Mouse (Mus musculus) forebrain, postnatal 0 days (tissue): ENCODE data around the gene Zcchc13. TPM values are rescaled to one million over a fixed set of nuclear protein-coding genes. Genes with fewer than 3 reads are reported as not detected.

Experiments used
- ATAC-seq: fragments of 200-750 bp; cut with Nextera tagmentation; 2 replicates; pipeline ENCODE4 v1.8.0; 2017; ENCODE audit warnings: mild to moderate bottlenecking, moderate library complexity
- DNase-seq: peaks from one replicate; pipeline ENCODE4 v3.0.0-alpha.2; 2015
- H3K27ac ChIP-seq: fragments of 300-500 bp; sonication (generic); 2 replicates; pipeline ENCODE4 v1.5.1; 2014; ENCODE audit warnings: low read depth, mild to moderate bottlenecking, antibody characterized with exemption, low read length, moderate library complexity, mixed read lengths
- H3K27me3 ChIP-seq: fragments of 300-500 bp; sonication (generic); 2 replicates; pipeline ENCODE4 v1.6.1; 2014; ENCODE audit warnings: mild to moderate bottlenecking, low read length, mixed read lengths; ENCODE audit not compliant: insufficient read depth
- H3K36me3 ChIP-seq: fragments of 300-500 bp; sonication (generic); 2 replicates; pipeline ENCODE4 v1.6.1; 2014; ENCODE audit warnings: mild to moderate bottlenecking, moderate library complexity; ENCODE audit not compliant: insufficient read depth
- H3K4me1 ChIP-seq: fragments of 300-500 bp; sonication (generic); 2 replicates; pipeline ENCODE4 v1.6.1; 2014; ENCODE audit warnings: antibody characterized with exemption; ENCODE audit not compliant: insufficient read depth
- H3K4me2 ChIP-seq: fragments of 300-500 bp; sonication (generic); 2 replicates; pipeline ENCODE4 v1.6.1; 2014; ENCODE audit warnings: low read depth, mild to moderate bottlenecking, moderate library complexity
- H3K4me3 ChIP-seq: fragments of 300-500 bp; sonication (generic); 2 replicates; pipeline ENCODE4 v1.5.1; 2014; ENCODE audit warnings: low read depth, low read length, mixed read lengths
- H3K9ac ChIP-seq: fragments of 300-500 bp; sonication (generic); 2 replicates; pipeline ENCODE4 v1.6.1; 2014; ENCODE audit warnings: mild to moderate bottlenecking
- H3K9me3 ChIP-seq: fragments of 300-500 bp; sonication (generic); 2 replicates; pipeline ENCODE4 v1.6.1; 2016; ENCODE audit warnings: low read length
- CTCF ChIP-seq: sonication (generic); IDR thresholded peaks from 2 replicates; pipeline ENCODE4 v1.5.1; 2016; ENCODE audit warnings: antibody characterized with exemption, control low read depth, low read depth
- WGBS: fragments of 180-500 bp; shearing (Covaris S2); extraction: QIAGEN DNeasy Blood & Tissue Kit; methylation state at CpG from one replicate; pipeline ENCODE4 v1.1.7; 2014; 5-methylcytosine and 5-hydroxymethylcytosine counted together
- polyA plus RNA-seq: library from polyadenylated mRNA; unstranded; fragments of >200 nt; fragmentation: Nextera tagmentation; extraction: Ambion mirVana; gene quantifications from 2 replicates; pipeline ENCODE4 v1.2.1, GENCODE M21; 2015
- total RNA-seq: library from RNA; depleted of rRNA; stranded (reverse); fragments of >200 nt; gene quantifications from 2 replicates; pipeline ENCODE4 v1.2.3, GENCODE M21; 2014

Zcchc13 gene
- total and polyA plus RNA-seq, 2 experiments from 2014 or later: not detected

GRCm38 (mm10) chrX:103621799-103622198 lies 8.6 kb upstream of the Zcchc13 start:
- DNase-seq (no peak), ATAC-seq (peak; percentile 12)
- peak overlapping the region; percentile 45 for H3K4me3 ChIP-seq

GRCm38 (mm10) chrX:103622260-103622934 lies 8.0 kb upstream of the Zcchc13 start:
- peak; percentile 98 for ATAC-seq
- peak; percentile 70 for TF ChIP-seq CTCF
- WGBS: 2% methylated on average over 33 of the region's 33 CpGs

More at GRCm38 (mm10) chrX:103621799-103622198, 8.6 kb upstream of the Zcchc13 start:
- peak overlapping the region; percentile 92 for H3K27ac ChIP-seq
- TF ChIP-seq CTCF: no peak
- H3K27me3 ChIP-seq: no peaks in the 10 kb centered on the region; the same call in 1 of the 2 replicates
- 2% methylated on average over 8 of the region's 8 CpGs for WGBS
- H3K9me3 ChIP-seq: no peaks in the 10 kb centered on the region
- no peaks in the 10 kb centered on the region for H3K36me3 ChIP-seq
- H3K4me2 ChIP-seq: peak overlapping the region; percentile 63
- peak overlapping the region; percentile 59 for H3K9ac ChIP-seq
- H3K4me1 ChIP-seq: peaks cover 6% of the 10 kb centered on the region

GRCm38 (mm10) chrX:103622935-103623280 lies 7.5 kb upstream of the Zcchc13 start:
- 2% methylated on average over 13 of the region's 13 CpGs for WGBS
- Histone ChIP-seq H3K4me3 (peak overlapping the region; percentile 45), H3K36me3 (no peaks in the 10 kb centered on the region), H3K9ac (peak overlapping the region; percentile 52; the same call in 1 of the 2 replicates), H3K27me3 (no peaks in the 10 kb centered on the region; the same call in 1 of the 2 replicates), H3K4me2 (peak overlapping the region; percentile 50), H3K4me1 (peaks cover 3% of the 10 kb centered on the region), H3K9me3 (no peaks in the 10 kb centered on the region), H3K27ac (0 out of 2 replicates have a peak overlapping the region, but pooled peaks have one; percentile 21)
- ATAC-seq: no peak
- TF ChIP-seq CTCF: no peak
- DNase-seq: no peak

More at GRCm38 (mm10) chrX:103622260-103622934, 8.0 kb upstream of the Zcchc13 start:
- peak overlapping the region; percentile 59 for H3K9ac ChIP-seq
- peak overlapping the region; percentile 45 for H3K4me3 ChIP-seq
- H3K4me1 ChIP-seq: peaks cover 6% of the 10 kb centered on the region
- no peaks in the 10 kb centered on the region for H3K9me3 ChIP-seq
- DNase-seq: peak; percentile 98
- H3K27ac ChIP-seq: peak overlapping the region; percentile 92
- H3K4me2 ChIP-seq: peak overlapping the region; percentile 63
- no peaks in the 10 kb centered on the region; the same call in 1 of the 2 replicates for H3K27me3 ChIP-seq
- H3K36me3 ChIP-seq: no peaks in the 10 kb centered on the region

- ATAC-seq (no peak), DNase-seq (peak; percentile 59)
- Histone ChIP-seq H3K4me3 (peak overlapping the region; percentile 45), H3K9ac (peak overlapping the region; percentile 52), H3K4me2 (peak overlapping the region; percentile 50), H3K9me3 (no peaks in the 10 kb centered on the region), H3K4me1 (peaks cover 3% of the 10 kb centered on the region), H3K36me3 (no peaks in the 10 kb centered on the region), H3K27me3 (no peaks in the 10 kb centered on the region; the same call in 1 of the 2 replicates), H3K27ac (peak overlapping the region; percentile 64; the same call in 1 of the 2 replicates)
- no peak for TF ChIP-seq CTCF
- 2% methylated on average over 28 of the region's 28 CpGs for WGBS
Measured at GRCm38 (mm10) chrX:103623411-103623845, 7.0 kb upstream of the Zcchc13 start.

- H3K4me2 ChIP-seq: no peak overlapping the region
- TF ChIP-seq CTCF: peak; percentile 70
- peak; percentile 48 for DNase-seq
- H3K4me3 ChIP-seq: no peak overlapping the region
- H3K36me3 ChIP-seq: no peaks in the 10 kb centered on the region
- H3K27ac ChIP-seq: no peak overlapping the region
- no peaks in the 10 kb centered on the region for H3K9me3 ChIP-seq
- H3K27me3 ChIP-seq: no peaks in the 10 kb centered on the region; the same call in 1 of the 2 replicates
- WGBS: 16% methylated on average over 5 of the region's 5 CpGs
- ATAC-seq: no peak
- H3K9ac ChIP-seq: no peak overlapping the region
- H3K4me1 ChIP-seq: peaks cover 3% of the 10 kb centered on the region
Measured at GRCm38 (mm10) chrX:103624426-103625168, 5.8 kb upstream of the Zcchc13 start.

- Histone ChIP-seq H3K4me1 (peaks cover 2% of the 10 kb centered on the region; the same call in 1 of the 2 replicates), H3K27me3 (no peaks in the 10 kb centered on the region; the same call in 1 of the 2 replicates), H3K9me3 (no peaks in the 10 kb centered on the region), H3K4me3 (no peak overlapping the region), H3K4me2 (no peak overlapping the region), H3K36me3 (no peaks in the 10 kb centered on the region), H3K9ac (no peak overlapping the region), H3K27ac (no peak overlapping the region)
- ATAC-seq (no peak), DNase-seq (no peak)
- 74% methylated on average over 1 of the region's 1 CpGs for WGBS
- peak; percentile 21; the same call in 1 of the 2 replicates for TF ChIP-seq CTCF
Measured at GRCm38 (mm10) chrX:103628890-103629289, 1.5 kb upstream of the Zcchc13 start.
